Mouse (Mus musculus): ENCODE measurements around the gene Ciapin1.

Gene Ciapin1

DNA sequence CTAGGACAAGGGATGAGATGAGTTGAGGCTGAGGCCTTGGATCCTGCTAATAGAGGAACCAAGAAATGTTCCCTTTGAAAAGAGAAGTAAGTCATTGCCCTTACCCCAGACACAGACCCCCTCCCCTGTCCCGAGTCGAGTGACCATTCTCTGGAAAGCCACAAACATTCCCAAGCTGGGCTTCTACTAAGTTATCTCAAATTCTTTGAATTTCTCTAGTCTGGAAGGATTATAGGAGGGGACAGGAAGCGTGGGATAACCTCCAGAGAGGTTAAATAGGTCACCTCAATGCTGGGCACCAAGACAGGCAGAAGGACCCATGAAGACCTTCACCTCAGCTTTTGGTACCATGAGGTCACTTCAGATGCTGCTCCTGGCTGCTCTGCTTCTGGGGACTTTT is 28.0 kb downstream of the Ciapin1 start, which contains the start of gene Ccl17:
Gene Ccl17, plus strand, starts transcription at position 301 of the 400 bp plus-strand sequence.
- in situ Hi-C loops (cut with MboI, MseI), result loop anchor here in 1 of 2 experiments (25.0 kb wide), 1 partner anchor 1477 kb away; no protein-coding TSS in a partner anchor

DNA sequence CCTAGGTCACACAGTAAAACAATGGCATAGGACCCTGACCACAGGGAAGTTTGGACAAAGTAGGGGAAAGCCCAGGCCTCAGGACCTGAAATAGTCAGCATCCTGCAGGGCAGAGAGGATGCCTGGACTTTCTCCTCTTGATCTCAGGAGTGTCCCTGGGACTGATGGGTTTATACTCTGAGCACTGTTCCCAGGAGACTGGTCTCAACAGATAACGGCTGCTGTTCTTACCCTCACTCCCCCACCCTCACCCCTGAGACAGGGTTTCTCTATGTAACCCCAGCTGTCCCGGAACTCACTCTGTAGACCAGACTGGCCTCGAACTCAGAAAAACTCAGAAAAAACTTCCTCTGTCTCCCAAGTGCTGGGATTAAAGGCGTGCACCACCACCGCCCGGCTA is 29.8 kb downstream of the Ciapin1 start:
- in situ Hi-C loops (cut with MboI, MseI), result loop anchor here in 1 of 2 experiments (10.0 to 25.0 kb wide), 2 partner anchors 104 to 1479 kb away; no protein-coding TSS in a partner anchor

DNA sequence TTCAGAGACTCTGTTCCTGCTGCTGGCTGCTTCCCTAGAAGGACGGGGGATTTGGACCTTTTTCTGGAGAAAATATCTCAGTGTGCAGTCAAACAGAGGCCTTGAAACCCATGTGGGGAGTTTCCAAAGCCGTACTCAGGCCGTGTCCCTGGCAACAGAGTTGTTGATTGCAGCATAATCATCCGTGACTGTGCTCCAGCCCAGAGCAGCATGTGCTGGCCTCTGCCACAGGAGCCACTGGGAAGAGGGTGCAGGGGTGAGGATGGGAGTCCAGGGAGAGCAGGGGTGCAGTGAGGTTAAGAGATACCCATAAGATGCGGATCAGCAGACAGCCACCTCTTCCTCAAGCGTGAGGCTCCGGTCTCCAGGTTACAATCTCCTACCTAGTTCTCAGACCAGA is 30.7 kb downstream of the Ciapin1 start:
- in situ Hi-C loops (cut with MboI, MseI), result loop anchor here in 1 of 2 experiments (10.0 to 25.0 kb wide), 2 partner anchors 103 to 1480 kb away; no protein-coding TSS in a partner anchor

DNA sequence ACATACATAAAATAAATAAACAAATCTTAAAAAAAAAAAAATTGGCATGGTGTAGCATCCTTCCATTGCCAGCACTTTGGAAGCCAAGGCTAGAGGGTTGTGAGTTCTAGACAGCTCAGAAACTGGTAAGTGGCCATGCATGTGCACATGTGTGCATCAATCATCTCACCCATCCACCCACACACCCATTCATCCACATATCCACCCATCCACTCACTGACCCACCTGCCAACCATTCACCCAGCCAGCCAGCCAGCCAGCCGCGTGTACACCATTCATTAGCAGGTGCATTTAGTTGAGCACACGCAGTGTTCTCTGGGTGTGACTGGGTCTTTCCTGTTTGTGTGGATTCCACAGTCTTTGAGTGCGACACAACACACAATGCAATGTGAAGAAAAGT is 32.3 kb downstream of the Ciapin1 start:
- in situ Hi-C loops (cut with MboI, MseI), result loop anchor here in 1 of 2 experiments (10.0 to 25.0 kb wide), 2 partner anchors 101 to 1481 kb away; no protein-coding TSS in a partner anchor

DNA sequence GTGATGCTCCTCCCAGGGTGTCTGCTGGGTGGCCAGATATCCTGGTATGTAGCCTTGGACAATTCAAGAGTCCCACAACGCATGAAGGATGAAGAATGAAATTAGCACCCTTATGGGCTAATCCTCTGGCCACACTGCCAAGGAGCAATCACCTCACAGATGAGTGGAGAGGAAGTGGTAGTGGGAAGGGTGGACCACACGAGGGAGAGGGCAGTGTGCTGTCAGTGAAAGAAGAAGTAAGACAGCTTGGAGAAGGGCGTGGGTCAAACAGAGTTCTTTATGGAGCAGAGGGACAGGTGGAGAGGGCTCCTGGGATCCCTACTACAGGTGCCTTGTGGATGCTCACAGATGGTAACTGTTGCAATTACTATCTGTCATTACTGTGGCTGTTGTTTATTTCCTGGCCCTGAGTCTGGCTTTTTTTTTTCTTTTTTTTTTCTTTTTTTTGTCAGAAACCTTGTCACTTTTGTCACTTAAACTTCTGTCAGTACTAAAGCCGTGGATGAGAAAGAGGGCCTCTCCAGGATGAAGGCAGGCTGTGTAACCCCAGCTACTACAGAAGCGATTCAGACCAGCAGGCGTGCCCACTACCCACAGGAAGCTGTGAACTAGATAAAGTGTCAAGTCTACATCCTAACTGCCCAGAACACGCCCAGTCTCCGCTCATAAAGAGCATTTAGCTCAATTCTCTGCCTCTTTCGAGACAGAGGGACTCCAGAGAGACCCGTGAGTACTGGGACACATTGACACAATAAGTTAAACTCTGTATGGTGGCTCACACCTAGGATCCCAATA is 33.4 kb downstream of the Ciapin1 start:
- in situ Hi-C loops (cut with MboI, MseI), result loop anchor here (5.0 to 25.0 kb wide), 3 partner anchors 100 to 1483 kb away; no protein-coding TSS in a partner anchor

DNA sequence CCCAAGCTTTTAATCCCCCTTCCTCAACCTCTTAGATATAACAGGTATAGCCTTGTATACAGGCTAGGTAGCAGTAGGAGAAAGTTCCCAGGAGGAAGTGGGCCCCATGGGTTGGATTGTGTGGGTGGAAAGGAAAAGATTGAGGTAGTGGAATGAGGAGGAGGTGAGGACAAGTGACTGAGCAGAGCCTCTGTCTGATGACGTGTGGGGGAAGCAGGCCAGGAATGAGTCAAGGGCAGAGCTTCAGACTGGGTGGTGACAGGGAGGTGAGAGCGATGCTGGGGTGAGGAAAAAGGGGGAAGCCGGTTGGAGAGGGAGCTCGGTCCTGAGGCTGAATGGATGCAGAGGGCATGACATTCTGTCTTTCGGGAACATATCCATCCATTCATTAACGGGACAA is 34.6 kb downstream of the Ciapin1 start:
- in situ Hi-C loops (cut with MboI, MseI), result loop anchor here (5.0 to 25.0 kb wide), 3 partner anchors 99 to 1484 kb away; no protein-coding TSS in a partner anchor

DNA sequence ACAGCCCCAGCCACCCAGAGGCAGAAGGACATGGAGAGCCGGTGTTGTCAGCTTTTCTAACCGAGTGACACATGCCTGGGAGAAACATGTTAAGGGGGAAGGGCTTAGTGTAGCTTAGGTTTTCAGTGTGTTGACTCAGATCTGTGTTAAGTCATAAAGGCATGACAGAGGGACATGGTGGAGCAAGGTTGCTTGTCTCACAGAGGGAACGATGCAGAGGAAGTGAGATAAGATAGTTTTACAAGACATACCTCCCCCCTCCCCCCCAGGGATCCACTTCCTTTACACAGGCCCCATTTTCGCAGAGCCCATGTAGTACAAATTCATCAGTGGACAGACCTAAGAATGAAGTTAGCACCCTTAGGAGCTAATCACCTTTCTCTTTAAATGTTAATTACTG is 35.8 kb downstream of the Ciapin1 start:
- in situ Hi-C loops (cut with MboI, MseI), result loop anchor here (5.0 to 25.0 kb wide), 3 partner anchors 98 to 1485 kb away; no protein-coding TSS in a partner anchor

DNA sequence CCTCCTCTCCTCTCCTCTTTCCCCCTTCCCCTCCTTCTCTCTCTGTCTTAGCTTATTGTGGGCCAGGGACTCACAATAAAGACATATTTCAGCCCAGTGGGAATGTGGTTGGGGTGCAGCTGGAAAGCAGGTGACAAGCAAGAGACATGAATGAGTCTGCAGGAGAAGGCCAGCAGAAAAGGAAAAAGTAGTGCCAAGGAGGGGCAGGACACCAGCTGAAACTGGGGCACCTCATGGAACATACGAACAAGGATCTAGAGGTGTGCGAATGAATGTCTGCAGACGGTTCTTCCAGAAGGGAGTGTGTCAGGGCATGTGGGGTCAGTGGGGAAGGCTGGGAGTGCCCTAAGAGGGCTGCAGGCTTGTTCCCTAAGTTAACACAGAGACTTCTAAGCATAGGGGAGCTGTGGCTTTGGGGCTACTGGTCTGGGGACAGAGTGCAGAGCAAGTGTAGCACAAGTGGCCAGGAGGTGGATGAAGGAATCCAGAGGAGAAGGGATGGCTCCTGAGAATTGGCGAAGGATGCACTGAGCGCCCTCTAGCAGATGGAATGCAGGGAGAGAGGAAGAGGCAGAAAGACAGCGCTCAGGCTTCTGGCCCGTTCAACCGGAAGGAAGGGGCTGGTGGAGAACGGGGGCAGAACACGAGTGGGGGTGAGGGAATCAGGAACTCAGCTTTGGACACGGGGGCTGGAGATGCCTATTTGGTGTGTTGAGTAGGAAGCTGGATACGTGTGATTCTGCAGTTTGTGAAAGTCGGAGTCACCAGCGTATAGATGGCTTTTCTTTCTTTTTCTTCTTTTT is 36.7 kb downstream of the Ciapin1 start:
- in situ Hi-C loops (cut with MboI, MseI), result loop anchor here (5.0 to 25.0 kb wide), 3 partner anchors 97 to 1486 kb away; no protein-coding TSS in a partner anchor

DNA sequence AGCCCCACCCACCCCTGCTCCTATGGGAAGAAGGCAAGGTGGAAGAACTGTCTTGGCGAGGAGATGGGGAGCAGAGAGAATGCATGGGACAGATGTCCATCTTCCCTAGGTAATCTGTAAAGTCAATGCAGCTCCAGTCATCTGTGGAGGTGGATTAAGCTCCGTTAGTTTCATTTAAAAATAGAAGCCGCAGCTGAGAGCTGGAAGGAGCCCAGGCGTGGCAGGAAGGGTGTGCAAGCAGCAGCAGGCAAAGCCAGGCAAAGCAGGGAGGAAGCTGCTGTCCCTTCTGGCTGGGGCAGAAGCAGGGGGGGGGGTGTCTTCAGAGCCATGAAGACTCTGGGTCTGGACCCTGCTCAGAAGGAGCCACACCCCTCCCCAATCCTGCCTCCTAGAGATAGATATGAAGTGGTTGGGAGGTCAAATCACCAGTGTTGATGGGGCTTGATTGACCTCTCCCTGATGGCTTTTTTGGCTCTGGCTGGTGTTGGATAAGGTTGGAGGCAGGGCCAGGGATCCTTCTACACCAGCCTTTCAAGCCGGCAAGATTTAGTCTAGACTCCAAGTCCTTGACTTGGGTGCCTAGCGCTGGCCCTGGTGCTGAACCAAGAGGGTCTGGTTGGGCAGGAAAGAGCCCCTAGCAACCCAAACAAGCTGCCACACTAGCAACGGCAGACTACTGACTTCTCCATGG is 37.7 kb downstream of the Ciapin1 start:
- in situ Hi-C loops (cut with MboI, MseI), result loop anchor here (5.0 to 25.0 kb wide), 3 partner anchors 96 to 1487 kb away; no protein-coding TSS in a partner anchor

DNA sequence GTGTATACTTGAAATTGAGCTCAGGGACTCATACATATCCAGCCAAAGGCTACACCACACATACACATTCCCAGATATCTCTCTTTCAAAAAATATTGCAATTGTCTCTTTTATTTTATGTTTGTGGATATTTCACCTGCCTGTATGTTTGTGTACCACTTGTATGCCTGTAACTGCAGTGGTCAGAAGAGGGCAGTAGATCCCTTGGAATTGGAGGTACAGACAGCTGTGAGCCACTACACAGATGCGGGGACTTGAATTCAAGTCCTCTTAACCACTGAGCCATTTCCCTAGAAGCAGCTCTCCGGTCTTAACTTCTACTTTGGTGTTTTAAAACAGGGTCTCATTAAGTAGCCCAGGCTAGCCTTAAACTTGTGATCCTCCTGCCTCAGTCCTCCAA is 43.4 kb downstream of the Ciapin1 start:
- in situ Hi-C loops (cut with MboI, MseI), result no loop called here

DNA sequence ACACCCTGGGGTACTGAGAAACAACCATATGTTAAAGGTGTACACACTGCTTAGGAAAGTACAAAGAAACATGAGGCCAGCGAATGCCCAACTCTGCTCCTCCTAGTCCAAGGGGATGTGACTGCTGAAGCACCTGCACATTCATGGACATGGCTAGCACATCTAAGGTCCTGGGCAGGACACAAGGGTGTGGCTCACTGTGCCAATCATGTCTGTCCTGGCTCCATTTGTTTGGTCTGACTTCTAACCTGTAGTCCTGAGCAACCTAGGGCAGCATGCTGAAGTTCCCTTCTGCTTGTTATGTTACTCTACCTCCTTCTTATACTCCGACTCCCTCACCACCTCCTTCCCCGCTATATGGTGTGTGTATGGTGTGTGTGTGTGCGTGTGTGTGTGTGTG is 43.8 kb downstream of the Ciapin1 start:
- in situ Hi-C loops (cut with MboI, MseI), result no loop called here

DNA sequence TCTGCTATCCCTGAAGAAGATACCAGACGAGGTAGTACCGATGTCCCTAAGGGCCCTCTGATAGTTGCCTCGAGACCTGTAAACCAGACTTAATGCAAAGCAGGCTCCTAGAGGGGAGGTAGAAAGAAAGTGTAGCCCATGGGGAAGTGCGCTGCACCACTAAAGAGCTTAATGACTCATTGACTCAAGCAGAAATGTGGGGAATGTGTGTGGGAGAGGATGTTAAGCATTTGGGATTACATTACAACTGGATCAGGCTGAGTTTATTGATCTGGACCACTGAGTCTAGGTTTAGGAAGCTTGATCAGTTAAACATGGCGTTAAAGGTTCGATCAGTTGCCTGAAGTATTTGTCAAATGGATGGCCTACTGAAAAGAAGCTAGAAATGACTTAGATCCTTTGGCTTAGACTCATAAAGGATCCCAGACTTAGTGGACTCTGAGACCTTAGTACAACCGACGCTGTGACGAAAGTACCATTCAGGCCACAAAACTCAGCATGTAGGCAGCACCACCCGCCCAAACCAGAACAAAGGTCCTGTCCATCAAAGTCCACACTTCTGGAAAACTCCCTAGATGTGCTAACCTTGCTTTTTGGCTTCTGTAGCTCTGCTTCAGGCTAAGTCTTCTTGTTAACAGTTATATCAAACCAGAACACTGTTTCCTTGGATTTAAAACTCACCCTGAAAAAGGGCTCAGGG is 48.8 kb downstream of the Ciapin1 start:
- in situ Hi-C loops (cut with MboI, MseI), result no loop called here

DNA sequence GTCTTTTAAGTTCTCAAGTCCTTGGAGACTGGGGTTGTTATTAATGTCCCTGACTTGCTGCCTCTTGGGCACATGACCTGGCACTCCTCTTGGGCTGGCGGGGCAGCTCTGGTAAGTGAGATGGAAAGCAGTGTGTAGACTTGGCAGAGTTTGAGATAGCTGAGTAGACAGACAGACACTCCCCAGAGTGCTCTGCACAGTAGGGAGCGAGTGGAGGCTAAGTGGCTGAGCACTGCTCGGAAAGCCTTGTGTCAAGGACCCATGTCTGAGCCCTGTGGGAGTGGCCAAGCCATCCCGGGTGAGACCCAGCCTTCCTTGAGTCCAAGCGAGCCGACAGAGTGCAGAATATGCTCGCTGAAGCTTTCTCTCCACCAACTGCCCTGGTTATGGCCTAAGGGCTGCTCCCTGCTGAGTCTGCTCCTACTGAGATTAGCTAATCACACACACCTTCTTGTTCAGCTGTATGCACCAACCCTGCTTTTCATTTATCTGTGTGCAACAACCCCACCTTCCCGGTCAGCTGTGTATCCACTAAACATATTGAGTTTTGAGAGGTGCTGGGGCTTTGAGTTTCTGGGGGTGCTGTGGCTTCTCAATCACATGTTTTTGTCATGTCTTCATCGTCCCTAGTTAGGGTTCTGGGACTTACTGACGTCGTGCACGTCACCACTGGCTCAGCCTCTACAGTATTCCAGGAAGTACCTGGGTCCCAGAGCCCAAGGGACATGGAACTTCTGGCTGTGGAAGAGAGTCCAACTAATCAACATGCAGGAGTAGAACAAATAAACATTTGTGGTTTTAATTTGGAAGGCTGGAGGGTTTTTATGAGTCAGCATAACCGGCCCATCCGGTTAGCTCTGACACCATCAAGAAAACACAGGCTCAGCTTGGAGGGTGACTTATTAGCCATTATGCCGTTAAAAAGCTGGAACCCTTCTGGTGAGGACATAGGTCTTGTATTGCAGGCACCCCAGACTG is 50.3 kb downstream of the Ciapin1 start:
- in situ Hi-C loops (cut with MboI, MseI), result no loop called here

DNA sequence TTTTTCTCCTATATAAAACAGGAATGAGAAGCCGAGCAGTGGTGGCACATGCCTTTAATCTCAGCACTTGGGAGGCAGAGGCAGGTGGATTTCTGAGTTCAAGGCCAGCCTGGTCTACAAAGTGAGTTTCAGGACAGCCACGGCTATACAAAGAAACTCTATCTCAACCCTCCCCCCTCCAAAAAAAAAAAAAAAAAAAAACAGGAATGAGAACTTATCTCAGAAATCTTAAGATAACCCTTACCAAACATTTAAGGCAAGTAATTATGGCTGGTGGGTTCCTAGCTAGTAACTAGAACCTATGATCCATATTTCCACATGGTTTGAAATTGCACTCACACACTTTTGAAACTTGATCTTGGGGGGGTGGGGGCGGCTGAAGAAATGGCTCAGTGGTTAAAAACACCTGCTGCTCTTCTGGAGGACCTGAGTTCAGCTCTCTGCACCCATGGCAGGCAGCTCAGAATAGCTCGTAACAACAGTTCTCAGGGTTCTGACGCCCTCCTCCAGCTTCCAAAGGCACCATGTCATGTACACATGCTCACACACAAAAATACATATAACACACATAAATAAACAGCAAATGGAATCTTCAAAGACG is 52.1 kb downstream of the Ciapin1 start:
- in situ Hi-C loops (cut with MboI, MseI), result no loop called here

DNA sequence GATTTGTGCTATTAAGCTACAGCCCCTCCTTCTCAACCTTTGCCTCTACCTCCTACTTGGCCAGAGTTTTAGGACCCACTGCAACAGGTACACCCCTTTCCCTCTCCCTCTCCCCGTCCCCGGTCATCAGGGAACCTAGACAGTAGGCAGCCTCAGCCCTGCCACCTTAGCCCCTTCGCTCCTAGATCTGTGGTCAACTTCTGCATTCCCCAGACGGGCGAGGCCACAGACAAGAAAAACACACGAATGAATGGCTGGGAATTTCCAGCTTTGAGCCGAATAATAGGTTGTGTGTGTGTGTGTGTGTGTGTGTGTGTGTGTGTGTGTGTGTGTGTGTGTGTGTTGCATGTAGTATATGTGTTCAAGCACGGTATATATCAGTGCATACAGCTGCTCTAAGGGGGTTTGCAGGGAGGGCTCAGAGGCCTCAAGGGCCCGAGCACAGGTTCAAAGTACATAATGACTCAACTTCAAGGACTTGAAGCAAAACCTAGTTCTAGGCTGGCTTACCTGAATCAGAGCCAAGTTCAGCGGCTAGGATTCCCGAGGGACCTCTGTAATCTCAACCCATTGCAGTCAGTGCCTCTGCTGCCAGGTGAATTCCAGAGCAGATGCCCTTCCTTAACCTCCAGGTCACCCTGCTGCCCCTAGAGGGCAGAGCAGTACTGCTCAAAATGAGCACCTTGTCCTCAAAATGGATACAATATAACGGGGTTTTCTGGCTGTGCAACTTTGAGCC is 52.7 kb downstream of the Ciapin1 start:
- in situ Hi-C loops (cut with MboI, MseI), result no loop called here

DNA sequence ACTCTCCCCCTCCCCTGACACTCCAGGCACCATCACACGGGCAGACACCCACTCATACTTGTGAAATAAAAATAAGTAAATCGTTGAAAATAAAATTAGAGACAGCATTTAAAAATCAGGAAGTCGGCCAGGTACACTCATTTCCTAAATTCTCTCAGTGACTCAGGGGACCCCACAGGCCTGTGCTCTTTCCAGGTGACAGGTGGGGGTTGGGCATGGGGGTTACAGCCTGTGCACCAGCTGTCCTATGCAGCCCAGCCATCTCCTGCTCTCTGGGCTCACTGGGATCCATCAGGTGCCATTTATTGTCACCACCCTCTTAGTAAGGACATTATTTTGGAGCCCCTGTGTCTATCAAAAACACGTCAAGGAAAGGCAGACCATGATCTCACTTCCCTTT is 54.3 kb downstream of the Ciapin1 start:
- in situ Hi-C loops (cut with MboI, MseI), result no loop called here

DNA sequence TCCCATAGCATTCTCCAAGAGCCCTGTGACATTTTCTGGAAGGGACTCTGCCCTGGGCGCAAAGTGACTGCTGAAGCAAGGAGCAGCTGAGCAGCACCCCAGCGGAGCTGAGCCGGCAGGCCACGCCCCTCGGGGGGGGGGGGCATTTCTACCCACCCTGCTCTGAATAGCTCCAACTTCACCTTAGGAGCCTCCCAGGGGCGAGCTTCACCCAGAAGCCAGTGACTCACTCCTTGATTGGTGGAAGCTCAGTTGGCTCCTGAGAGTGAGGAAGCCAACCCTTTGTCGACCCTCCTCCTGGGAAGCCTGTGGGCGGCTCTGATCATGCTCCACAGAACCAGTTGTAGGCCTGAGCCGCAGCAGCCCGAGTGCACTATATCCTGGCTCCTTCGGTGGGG is 56.3 kb downstream of the Ciapin1 start:
- in situ Hi-C loops (cut with MboI, MseI), result no loop called here

DNA sequence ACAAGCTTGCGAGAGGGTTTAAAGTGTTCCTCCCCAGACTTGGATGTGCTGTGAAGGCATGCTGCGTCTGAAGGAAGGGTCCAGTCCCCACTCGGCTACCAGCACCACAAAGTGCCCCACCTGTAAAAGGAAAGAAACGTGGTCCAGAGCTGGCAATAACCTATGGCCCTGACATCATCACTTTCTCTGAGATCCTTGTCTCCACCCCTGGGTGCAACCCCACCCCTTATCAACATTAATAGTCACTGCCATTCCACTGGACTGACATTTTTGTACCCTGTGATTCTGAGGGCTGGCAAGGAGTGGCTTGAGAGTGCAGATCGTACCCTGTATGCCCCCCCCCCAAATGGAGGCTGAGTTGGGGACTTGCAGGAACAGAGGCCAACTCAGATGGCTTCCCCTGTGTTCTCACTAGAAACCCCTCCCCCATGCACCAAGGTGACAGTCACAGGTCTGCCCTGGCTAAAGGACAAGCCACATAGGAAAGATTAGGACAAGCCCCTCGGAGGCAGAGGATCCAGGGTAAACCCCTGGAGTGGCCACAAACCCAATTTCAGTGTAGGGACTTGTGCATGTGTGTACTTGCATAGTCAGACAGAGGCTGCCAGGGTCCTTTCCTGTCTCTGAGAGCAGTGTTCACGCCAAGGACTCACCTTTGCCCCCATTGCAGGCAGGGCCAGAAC is 56.9 kb downstream of the Ciapin1 start:
- in situ Hi-C loops (cut with MboI, MseI), result no loop called here
